Mouse (Mus musculus) kidney, embryonic 15.5 days (tissue): ENCODE measurements at regions not wholly inside any gene's neighbourhood (a gene's known extent, or its start where the extent isn't known, plus 50 kb on each side); places are given as distances from the start of the nearest gene placed in this dataset.

ENCODE experiments used
- ATAC-seq: fragments of 200-750 bp; cut with Nextera tagmentation; replicated peaks from 2 replicates; pipeline ENCODE4 v1.8.0; 2017; ENCODE audit warnings: moderate TSS enrichment; ENCODE audit not compliant: low FRiP score
- H3K27ac ChIP-seq: fragments of 300-500 bp; sonication (generic); 2 replicates; pipeline ENCODE4 v1.5.1; 2015; ENCODE audit warnings: mild to moderate bottlenecking, inconsistent platforms
- H3K27me3 ChIP-seq: fragments of 300-500 bp; sonication (generic); 2 replicates; pipeline ENCODE4 v1.6.1; 2015; ENCODE audit warnings: inconsistent platforms
- H3K36me3 ChIP-seq: fragments of 300-500 bp; sonication (generic); 2 replicates; pipeline ENCODE4 v1.6.1; 2015; ENCODE audit warnings: inconsistent platforms
- H3K4me1 ChIP-seq: fragments of 300-500 bp; sonication (generic); 2 replicates; pipeline ENCODE4 v1.6.1; 2015; ENCODE audit warnings: inconsistent platforms
- H3K4me2 ChIP-seq: fragments of 300-500 bp; sonication (generic); 2 replicates; pipeline ENCODE4 v1.6.1; 2015; ENCODE audit warnings: moderate library complexity, mild to moderate bottlenecking, inconsistent platforms
- H3K4me3 ChIP-seq: fragments of 300-500 bp; sonication (generic); replicated peaks from 2 replicates; pipeline ENCODE4 v1.5.1; 2015; ENCODE audit warnings: mild to moderate bottlenecking, inconsistent platforms
- H3K9ac ChIP-seq: fragments of 300-500 bp; sonication (generic); 2 replicates; pipeline ENCODE4 v1.6.1; 2015; ENCODE audit warnings: mild to moderate bottlenecking, inconsistent platforms
- H3K9me3 ChIP-seq: fragments of 300-500 bp; sonication (generic); replicated peaks from 2 replicates; pipeline ENCODE4 v1.6.1; 2016; ENCODE audit warnings: inconsistent platforms
- WGBS: fragments of 180-500 bp; shearing (Covaris S2); methylation state at CpG from one replicate; pipeline ENCODE4 v1.1.7; 2015; ENCODE audit warnings: mixed read lengths; 5-methylcytosine and 5-hydroxymethylcytosine counted together

GRCm38 (mm10) chr7:70536046-70536445 is 169.5 kb upstream of the Nr2f2 start:
- H3K36me3 ChIP-seq = peaks cover 5% of the 10 kb centered on the region
- no peaks in the 10 kb centered on the region for H3K27me3 ChIP-seq
- H3K4me1 ChIP-seq = no peaks in the 10 kb centered on the region
- no peak overlapping the region for H3K27ac ChIP-seq
- H3K4me3 ChIP-seq = no peak overlapping the region
- WGBS = 67% methylated on average over 6 of the region's 6 CpGs
- H3K9ac ChIP-seq = no peak overlapping the region
- no peak for ATAC-seq
- H3K9me3 ChIP-seq = peaks cover 4% of the 10 kb centered on the region
- H3K4me2 ChIP-seq = no peak overlapping the region

GRCm38 (mm10) chr7:70533552-70533951 is 167.0 kb upstream of the Nr2f2 start:
- H3K36me3 ChIP-seq = peaks cover 7% of the 10 kb centered on the region
- H3K27ac ChIP-seq = no peak overlapping the region
- H3K4me3 ChIP-seq = no peak overlapping the region
- ATAC-seq = no peak
- H3K27me3 ChIP-seq = no peaks in the 10 kb centered on the region
- H3K9ac ChIP-seq = no peak overlapping the region
- peaks cover 6% of the 10 kb centered on the region for H3K9me3 ChIP-seq
- no peak overlapping the region for H3K4me2 ChIP-seq
- WGBS = 95% methylated on average over 1 of the region's 1 CpGs
- no peaks in the 10 kb centered on the region; the same call in 1 of the 2 replicates for H3K4me1 ChIP-seq

- Histone ChIP-seq H3K27ac (0 out of 2 replicates have a peak overlapping the region, but pooled peaks have one; percentile 48), H3K36me3 (peaks cover 7% of the 10 kb centered on the region), H3K4me2 (no peak overlapping the region), H3K27me3 (no peaks in the 10 kb centered on the region), H3K9me3 (peaks cover 6% of the 10 kb centered on the region), H3K9ac (no peak overlapping the region), H3K4me1 (no peaks in the 10 kb centered on the region; the same call in 1 of the 2 replicates), H3K4me3 (no peak overlapping the region)
- ATAC-seq = 0 out of 2 replicates have a peak, but pooled peaks have one; percentile 40
- WGBS = 44% methylated on average over 4 of the region's 4 CpGs
Observed at GRCm38 (mm10) chr7:70527921-70528320, 161.4 kb upstream of the Nr2f2 start.

GRCm38 (mm10) chr7:70525372-70525771 is 158.8 kb upstream of the Nr2f2 start:
- H3K4me3 ChIP-seq = no peak overlapping the region
- no peaks in the 10 kb centered on the region for H3K9me3 ChIP-seq
- H3K9ac ChIP-seq = no peak overlapping the region
- H3K4me2 ChIP-seq = no peak overlapping the region
- no peaks in the 10 kb centered on the region for H3K27me3 ChIP-seq
- no peaks in the 10 kb centered on the region; the same call in 1 of the 2 replicates for H3K36me3 ChIP-seq
- no peak overlapping the region for H3K27ac ChIP-seq
- ATAC-seq = no peak
- WGBS = 89% methylated on average over 2 of the region's 2 CpGs
- H3K4me1 ChIP-seq = no peaks in the 10 kb centered on the region; the same call in 1 of the 2 replicates

- ATAC-seq = no peak
- 89% methylated on average over 9 of the region's 9 CpGs for WGBS
- no peaks in the 10 kb centered on the region; the same call in 1 of the 2 replicates for H3K36me3 ChIP-seq
Observed at GRCm38 (mm10) chr7:70524744-70525143, 158.2 kb upstream of the Nr2f2 start.

GRCm38 (mm10) chr7:70524251-70524650 is 157.7 kb upstream of the Nr2f2 start:
- no peaks in the 10 kb centered on the region; the same call in 1 of the 2 replicates for H3K36me3 ChIP-seq
- H3K4me2 ChIP-seq = no peak overlapping the region
- H3K4me1 ChIP-seq = no peaks in the 10 kb centered on the region; the same call in 1 of the 2 replicates
- no peak overlapping the region for H3K27ac ChIP-seq
- H3K4me3 ChIP-seq = no peak overlapping the region
- no peaks in the 10 kb centered on the region for H3K27me3 ChIP-seq
- ATAC-seq = no peak
- 92% methylated on average over 4 of the region's 4 CpGs for WGBS
- H3K9ac ChIP-seq = no peak overlapping the region
- no peaks in the 10 kb centered on the region for H3K9me3 ChIP-seq

More at GRCm38 (mm10) chr7:70524744-70525143, 158.2 kb upstream of the Nr2f2 start:
- Histone ChIP-seq H3K4me2 (no peak overlapping the region), H3K27me3 (no peaks in the 10 kb centered on the region), H3K4me3 (no peak overlapping the region), H3K4me1 (no peaks in the 10 kb centered on the region; the same call in 1 of the 2 replicates), H3K27ac (no peak overlapping the region), H3K9ac (no peak overlapping the region), H3K9me3 (no peaks in the 10 kb centered on the region)

GRCm38 (mm10) chr7:70516741-70517140 is 150.2 kb upstream of the Nr2f2 start:
- Histone ChIP-seq H3K9ac (no peak overlapping the region), H3K4me1 (peaks cover 34% of the 10 kb centered on the region), H3K27me3 (no peaks in the 10 kb centered on the region), H3K36me3 (no peaks in the 10 kb centered on the region), H3K4me3 (no peak overlapping the region), H3K4me2 (no peak overlapping the region), H3K9me3 (no peaks in the 10 kb centered on the region), H3K27ac (peak overlapping the region; percentile 84; the same call in 1 of the 2 replicates)
- WGBS = 33% methylated on average over 3 of the region's 3 CpGs
- ATAC-seq = no peak

GRCm38 (mm10) chr7:70515341-70515851 is 148.9 kb upstream of the Nr2f2 start:
- peaks cover 34% of the 10 kb centered on the region for H3K4me1 ChIP-seq
- no peaks in the 10 kb centered on the region for H3K9me3 ChIP-seq
- no peaks in the 10 kb centered on the region for H3K36me3 ChIP-seq
- no peak overlapping the region for H3K9ac ChIP-seq
- H3K27me3 ChIP-seq = no peaks in the 10 kb centered on the region
- H3K4me3 ChIP-seq = no peak overlapping the region
- ATAC-seq = peak; percentile 79
- WGBS = 9% methylated on average over 8 of the region's 8 CpGs
- H3K27ac ChIP-seq = peak overlapping the region; percentile 84
- peak overlapping the region; percentile 38 for H3K4me2 ChIP-seq

- H3K9ac ChIP-seq = no peak overlapping the region
Observed at GRCm38 (mm10) chr7:70514666-70515065, 148.1 kb upstream of the Nr2f2 start.

GRCm38 (mm10) chr7:70512354-70512753 is 145.8 kb upstream of the Nr2f2 start:
- no peaks in the 10 kb centered on the region for H3K27me3 ChIP-seq
- no peak for ATAC-seq
- WGBS = 62% methylated on average over 6 of the region's 6 CpGs
- no peak overlapping the region for H3K4me2 ChIP-seq
- H3K9ac ChIP-seq = no peak overlapping the region
- H3K4me1 ChIP-seq = peaks cover 30% of the 10 kb centered on the region
- no peak overlapping the region for H3K4me3 ChIP-seq
- no peaks in the 10 kb centered on the region for H3K36me3 ChIP-seq
- H3K27ac ChIP-seq = no peak overlapping the region
- H3K9me3 ChIP-seq = no peaks in the 10 kb centered on the region

More at GRCm38 (mm10) chr7:70514666-70515065, 148.1 kb upstream of the Nr2f2 start:
- ATAC-seq = peak; percentile 92
- Histone ChIP-seq H3K27ac (peak overlapping the region; percentile 84), H3K36me3 (no peaks in the 10 kb centered on the region), H3K4me3 (0 out of 2 replicates have a peak overlapping the region, but pooled peaks have one; percentile 11), H3K9me3 (no peaks in the 10 kb centered on the region), H3K4me2 (peak overlapping the region; percentile 38), H3K4me1 (peaks cover 34% of the 10 kb centered on the region), H3K27me3 (no peaks in the 10 kb centered on the region)
- WGBS = 5% methylated on average over 6 of the region's 6 CpGs

- H3K9ac ChIP-seq = no peak overlapping the region
Observed at GRCm38 (mm10) chr7:70505671-70506181, 139.2 kb upstream of the Nr2f2 start.

GRCm38 (mm10) chr7:70501821-70502220 is 135.3 kb upstream of the Nr2f2 start:
- no peaks in the 10 kb centered on the region for H3K36me3 ChIP-seq
- H3K9ac ChIP-seq = no peak overlapping the region
- ATAC-seq = no peak
- no peaks in the 10 kb centered on the region for H3K27me3 ChIP-seq
- no peak overlapping the region for H3K4me3 ChIP-seq
- no peaks in the 10 kb centered on the region for H3K9me3 ChIP-seq
- H3K27ac ChIP-seq = no peak overlapping the region
- peaks cover 24% of the 10 kb centered on the region for H3K4me1 ChIP-seq
- 61% methylated on average over 4 of the region's 4 CpGs for WGBS
- H3K4me2 ChIP-seq = no peak overlapping the region

More at GRCm38 (mm10) chr7:70505671-70506181, 139.2 kb upstream of the Nr2f2 start:
- ATAC-seq = peak; percentile 85
- Histone ChIP-seq H3K9me3 (no peaks in the 10 kb centered on the region), H3K27ac (peak overlapping the region; percentile 70), H3K36me3 (no peaks in the 10 kb centered on the region), H3K4me3 (no peak overlapping the region), H3K4me2 (no peak overlapping the region), H3K4me1 (peaks cover 22% of the 10 kb centered on the region), H3K27me3 (no peaks in the 10 kb centered on the region)
- WGBS = 5% methylated on average over 7 of the region's 7 CpGs
